Mouse (Mus musculus): ENCODE measurements around the gene Acox2. TPM values are rescaled to one million over a fixed set of nuclear protein-coding genes. Genes with fewer than 3 reads are reported as not detected.

The Acox2 gene
- polyA plus RNA-seq (2021; fragmentation: Nextera tagmentation), result 0.21 and 0.50 TPM in 2 replicates
- long read RNA-seq, experiment 1, result 0 reads
- long read RNA-seq, experiment 2, partial matches to known transcripts, result 0 of 1 reads
- long read RNA-seq, experiment 2, other reads (novel, unspliced or antisense), result 1 of 1 reads

DNA sequence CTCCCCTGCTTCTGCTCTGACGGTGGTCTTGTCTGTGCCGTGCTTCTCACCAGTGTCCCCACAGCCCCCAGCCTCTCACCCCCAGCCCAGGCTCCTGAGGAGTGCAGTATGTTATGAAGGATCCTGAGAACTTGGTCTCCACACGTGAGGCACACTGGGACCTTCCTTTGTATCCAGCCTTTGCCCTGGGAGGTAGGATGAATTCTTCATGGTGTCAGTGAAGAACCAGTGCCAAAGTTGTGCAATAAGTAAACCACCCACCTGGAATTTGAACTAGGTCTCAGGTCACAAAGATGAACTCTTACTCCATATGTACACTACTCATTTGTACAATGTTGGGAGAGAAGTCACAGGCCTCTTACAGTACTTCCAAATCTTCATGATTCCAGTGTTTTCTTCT, at the start of gene Acox2:
TSS of gene Acox2 (minus strand) at position 188 of the 400 bp plus-strand sequence.

DNA sequence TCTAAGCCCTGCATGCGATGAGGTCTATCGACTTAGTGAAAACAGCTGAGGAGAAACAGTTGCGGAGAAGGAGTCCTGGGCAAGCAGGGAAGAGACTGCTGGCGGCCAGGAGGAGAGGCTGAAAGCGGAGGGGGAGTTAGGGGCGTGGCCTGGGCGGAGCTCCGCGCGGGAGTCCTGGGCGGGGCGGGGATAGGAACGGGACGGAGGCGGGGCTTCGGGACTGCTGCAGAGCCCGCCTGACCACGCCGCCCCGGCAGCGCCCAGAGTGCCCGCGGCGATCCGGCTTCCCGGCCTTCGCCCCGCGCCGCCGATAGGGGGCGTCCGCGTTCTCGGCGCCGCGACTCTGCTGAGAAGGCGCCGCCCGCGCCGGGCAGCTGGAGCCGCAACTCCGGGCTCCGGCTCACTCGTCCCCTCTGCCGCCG, 45.3 kb downstream of the Acox2 start, which contains the start of gene Kctd6:
TSS of gene Kctd6 (plus strand) at position 338 of the 422 bp plus-strand sequence.

Other genes with a start within 250 kb of the Acox2 start
- 35.0 and 35.5 TPM in 2 replicates for gene Rpp14, start 179.0 kb downstream of the Acox2 start, polyA plus RNA-seq (2021; fragmentation: Nextera tagmentation)
- 13.0 and 14.5 TPM in 2 replicates for gene Pxk, start 161.1 kb downstream of the Acox2 start, polyA plus RNA-seq (2021; fragmentation: Nextera tagmentation)
- gene Pdhb, start 86.3 kb downstream of the Acox2 start, polyA plus RNA-seq (2021; fragmentation: Nextera tagmentation), result 156 and 174 TPM in 2 replicates
- gene Kctd6, start 45.2 kb downstream of the Acox2 start, polyA plus RNA-seq (2021; fragmentation: Nextera tagmentation), result 18.9 and 22.5 TPM in 2 replicates
- 32.9 and 37.3 TPM in 2 replicates for gene Fam107a, start 58.7 kb upstream of the Acox2 start, polyA plus RNA-seq (2021; fragmentation: Nextera tagmentation)
- not detected in 2 replicates for gene Oit1, start 119.4 kb upstream of the Acox2 start, polyA plus RNA-seq (2021; fragmentation: Nextera tagmentation)